Mouse (Mus musculus): ENCODE measurements around the gene Irf2bp2.

The Irf2bp2 gene

GRCm38 (mm10) chr8:126593889-126594480, at the start of gene Irf2bp2:
Gene Irf2bp2 (minus strand): TSS chr8:126593986.
- DNase-seq = peak; percentile 90

GRCm38 (mm10) chr8:126642665-126643064, 48.9 kb upstream of the Irf2bp2 start:
- no peak for DNase-seq

- DNase-seq = no peak
Observed at GRCm38 (mm10) chr8:126641568-126642295, 47.9 kb upstream of the Irf2bp2 start.

- no peak for DNase-seq
Observed at GRCm38 (mm10) chr8:126639161-126639560, 45.4 kb upstream of the Irf2bp2 start.

GRCm38 (mm10) chr8:126638027-126638426, 44.2 kb upstream of the Irf2bp2 start:
- peak; percentile 66 for DNase-seq

GRCm38 (mm10) chr8:126634541-126635048, 40.8 kb upstream of the Irf2bp2 start:
- no peak for DNase-seq

GRCm38 (mm10) chr8:126628616-126629015, 34.8 kb upstream of the Irf2bp2 start:
- DNase-seq = no peak

- no peak for DNase-seq
Observed at GRCm38 (mm10) chr8:126626415-126626814, 32.6 kb upstream of the Irf2bp2 start.

GRCm38 (mm10) chr8:126622111-126622795, 28.5 kb upstream of the Irf2bp2 start:
- DNase-seq = no peak

GRCm38 (mm10) chr8:126620721-126621120, 26.9 kb upstream of the Irf2bp2 start:
- no peak for DNase-seq

- no peak for DNase-seq
Observed at GRCm38 (mm10) chr8:126619487-126619886, 25.7 kb upstream of the Irf2bp2 start.

GRCm38 (mm10) chr8:126617665-126618064, 23.9 kb upstream of the Irf2bp2 start:
- DNase-seq = no peak

- DNase-seq = no peak
Observed at GRCm38 (mm10) chr8:126616736-126617135, 22.9 kb upstream of the Irf2bp2 start.

GRCm38 (mm10) chr8:126615765-126616164, 22.0 kb upstream of the Irf2bp2 start:
- DNase-seq = no peak

- no peak for DNase-seq
Observed at GRCm38 (mm10) chr8:126614740-126615132, 20.9 kb upstream of the Irf2bp2 start.

GRCm38 (mm10) chr8:126614062-126614739, 20.4 kb upstream of the Irf2bp2 start:
- DNase-seq = no peak

- DNase-seq = no peak
Observed at GRCm38 (mm10) chr8:126613143-126613542, 19.4 kb upstream of the Irf2bp2 start.

GRCm38 (mm10) chr8:126612739-126613138, 19.0 kb upstream of the Irf2bp2 start:
- no peak for DNase-seq

- no peak for DNase-seq
Observed at GRCm38 (mm10) chr8:126610713-126611112, 16.9 kb upstream of the Irf2bp2 start.

- no peak for DNase-seq
Observed at GRCm38 (mm10) chr8:126609556-126610263, 15.9 kb upstream of the Irf2bp2 start.

- no peak for DNase-seq
Observed at GRCm38 (mm10) chr8:126603241-126603947, 9.6 kb upstream of the Irf2bp2 start.

- DNase-seq = peak; percentile 51
Observed at GRCm38 (mm10) chr8:126602641-126603040, 8.9 kb upstream of the Irf2bp2 start.

Data from layer of hippocampus, adult 9-11 months (tissue).